Mouse (Mus musculus): ENCODE results near the gene Rbp3.
A peak's percentile ranks its signal among the peaks of the same experiment; 100 is the strongest.

Gene Rbp3

GRCm38 (mm10) chr14:33953761-33954160, at the start of gene Rbp3:
Gene Rbp3, plus strand, starts transcription at chr14:33954003.
- peak; percentile 87 for DNase-seq

- DNase-seq, result no peak
Observed at GRCm38 (mm10) chr14:33904851-33905250, 49.0 kb upstream of the Rbp3 start.

- DNase-seq, result peak; percentile 59
Observed at GRCm38 (mm10) chr14:33913727-33914126, 40.1 kb upstream of the Rbp3 start.

- DNase-seq, result no peak
Observed at GRCm38 (mm10) chr14:33914206-33914605, 39.6 kb upstream of the Rbp3 start.

- DNase-seq, result peak; percentile 53
Observed at GRCm38 (mm10) chr14:33920727-33921559, 32.9 kb upstream of the Rbp3 start.

GRCm38 (mm10) chr14:33922771-33923167, 31.0 kb upstream of the Rbp3 start:
- no peak for DNase-seq

GRCm38 (mm10) chr14:33923168-33924070, 30.4 kb upstream of the Rbp3 start, which contains the start of gene Gdf10:
Gene Gdf10, plus strand, starts transcription at chr14:33923587.
- DNase-seq, result peak; percentile 74

GRCm38 (mm10) chr14:33931853-33932252, 21.9 kb upstream of the Rbp3 start:
- no peak for DNase-seq

GRCm38 (mm10) chr14:33932935-33933703, 20.7 kb upstream of the Rbp3 start:
- peak; percentile 77 for DNase-seq

GRCm38 (mm10) chr14:33933778-33934317, 20.0 kb upstream of the Rbp3 start:
- peak; percentile 71 for DNase-seq

- peak; percentile 82 for DNase-seq
Observed at GRCm38 (mm10) chr14:33939117-33939516, 14.7 kb upstream of the Rbp3 start.

- DNase-seq, result no peak
Observed at GRCm38 (mm10) chr14:33940739-33941138, 13.1 kb upstream of the Rbp3 start, which contains the start of gene Gdf2. Gene Gdf2, plus strand, starts transcription at chr14:33941039.

- no peak for DNase-seq
Observed at GRCm38 (mm10) chr14:33942222-33942621, 11.6 kb upstream of the Rbp3 start.

GRCm38 (mm10) chr14:33946125-33946524, 7.7 kb upstream of the Rbp3 start:
- no peak for DNase-seq

GRCm38 (mm10) chr14:33952233-33952981, 1.4 kb upstream of the Rbp3 start:
- DNase-seq, result peak; percentile 80

GRCm38 (mm10) chr14:33956055-33956454, 2.3 kb downstream of the Rbp3 start:
- DNase-seq, result no peak

GRCm38 (mm10) chr14:33958186-33958585, 4.4 kb downstream of the Rbp3 start:
- no peak for DNase-seq

- DNase-seq, result peak; percentile 61
Observed at GRCm38 (mm10) chr14:33958841-33959240, 5.0 kb downstream of the Rbp3 start.

- DNase-seq, result peak; percentile 78
Observed at GRCm38 (mm10) chr14:33959341-33959740, 5.5 kb downstream of the Rbp3 start.

- DNase-seq, result peak; percentile 53
Observed at GRCm38 (mm10) chr14:33965675-33966074, 11.9 kb downstream of the Rbp3 start.

GRCm38 (mm10) chr14:33972679-33973078, 18.9 kb downstream of the Rbp3 start:
- peak; percentile 86 for DNase-seq

GRCm38 (mm10) chr14:33974752-33975151, 20.9 kb downstream of the Rbp3 start:
- DNase-seq, result peak; percentile 73
